Mouse (Mus musculus): ENCODE measurements around the gene Ifrd2.
A peak's percentile ranks its signal among the peaks of the same experiment; 100 is the strongest.

GRCm38 (mm10) chr9:107626844-107627277 is 39.4 kb downstream of the Ifrd2 start:
- TF ChIP-seq ZC3H11A (IDR thresholded peaks at IDR 0.05; ENCODE audit: borderline replicate concordance, low read depth, low read length) (no peak), CHD2 (IDR thresholded peaks at IDR 0.05; ENCODE audit: low read depth, low read length) (peak; percentile 34; the same call in 1 of the 2 replicates)

All from ES-E14 (cell line).